Mouse (Mus musculus): Measurements from ENCODE around the gene Gm21983.

DNA sequence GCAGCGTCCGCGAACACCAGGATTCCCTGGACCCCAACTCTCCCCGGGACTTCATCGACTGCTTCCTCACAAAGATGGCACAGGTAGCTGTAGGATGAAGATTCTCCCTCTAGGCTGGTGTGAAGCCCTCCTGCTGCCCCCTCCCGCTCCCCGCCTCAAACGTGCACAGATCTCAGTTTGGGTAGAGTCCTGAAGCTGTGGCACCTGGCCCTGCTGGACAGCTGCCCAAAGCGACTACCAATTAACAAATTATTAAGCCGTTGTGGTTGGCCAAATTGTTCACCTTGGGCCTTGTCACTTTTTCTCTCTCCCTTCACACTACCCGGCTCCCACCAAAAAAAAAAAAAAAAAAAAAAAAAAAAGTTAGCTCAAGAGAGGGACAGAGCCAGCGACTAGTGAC, 51.1 kb downstream of the Gm21983 start:
- TF ChIP-seq POLR2A (IDR thresholded peaks at IDR 0.05; ENCODE audit: borderline replicate concordance, extremely low read depth, low read depth, low read length) (no peak), CTCF (IDR thresholded peaks at IDR 0.05; ENCODE audit: insufficient read depth, low read length) (no peak)

Measured in lung, adult 2 months (tissue).